Mouse (Mus musculus): ENCODE data around the gene B830017H08Rik. TPM values are rescaled to one million over a fixed set of nuclear protein-coding genes. Genes with fewer than 3 reads are reported as not detected.

The B830017H08Rik gene
- total and polyA plus RNA-seq, 2 experiments from 2014 or later = 7.8 to 13.5 TPM

DNA sequence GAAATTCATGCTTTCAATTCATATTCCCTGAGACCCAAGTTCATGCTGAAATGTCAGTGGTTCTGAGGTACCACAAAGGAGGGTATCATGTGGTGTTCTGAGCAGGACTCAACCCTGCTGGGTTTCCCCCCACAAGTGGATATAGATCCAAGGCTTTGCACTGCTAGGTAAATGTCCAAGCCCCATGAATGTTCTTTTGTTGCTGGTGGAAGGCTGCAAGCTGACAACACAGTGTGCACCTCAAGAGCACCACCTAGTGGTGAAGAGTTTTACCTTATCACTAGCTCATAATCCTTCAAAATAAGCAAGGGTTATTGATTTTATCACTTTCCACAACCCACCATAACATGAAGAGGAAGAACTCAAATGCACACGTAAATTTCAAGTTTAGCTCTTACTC is 16.0 kb downstream of the B830017H08Rik start:
- H3K4me2 ChIP-seq (ENCODE audit: low read depth, low read length, poor library complexity, severe bottlenecking) = no peak overlapping the region
- no peaks in the 10 kb centered on the region for H3K4me1 ChIP-seq (ENCODE audit: insufficient read depth, low read length)
- peak; percentile 93 for TF ChIP-seq CTCF (IDR thresholded peaks at IDR 0.05)
- 24% methylated on average over 1 of the region's 1 CpGs for WGBS
- H3K9ac ChIP-seq (replicated peaks; ENCODE audit: low read length, poor library complexity, severe bottlenecking) = no peak overlapping the region
- peaks cover 70% of the 10 kb centered on the region for H3K36me3 ChIP-seq (ENCODE audit: insufficient read depth, low read length)
- ATAC-seq (ENCODE audit: low FRiP score) (peak; percentile 59; the same call in 1 of the 2 replicates), DNase-seq (ENCODE audit: low spot score) (peak; percentile 88)
- H3K9me3 ChIP-seq (ENCODE audit: low read length) = no peaks in the 10 kb centered on the region
- H3K27me3 ChIP-seq (ENCODE audit: insufficient read depth, low read length) = no peaks in the 10 kb centered on the region
- peak overlapping the region; percentile 19; the same call in 1 of the 2 replicates for H3K27ac ChIP-seq (ENCODE audit: low read depth, low read length)
- H3K4me3 ChIP-seq (ENCODE audit: low read depth, low read length) = no peak overlapping the region

DNA sequence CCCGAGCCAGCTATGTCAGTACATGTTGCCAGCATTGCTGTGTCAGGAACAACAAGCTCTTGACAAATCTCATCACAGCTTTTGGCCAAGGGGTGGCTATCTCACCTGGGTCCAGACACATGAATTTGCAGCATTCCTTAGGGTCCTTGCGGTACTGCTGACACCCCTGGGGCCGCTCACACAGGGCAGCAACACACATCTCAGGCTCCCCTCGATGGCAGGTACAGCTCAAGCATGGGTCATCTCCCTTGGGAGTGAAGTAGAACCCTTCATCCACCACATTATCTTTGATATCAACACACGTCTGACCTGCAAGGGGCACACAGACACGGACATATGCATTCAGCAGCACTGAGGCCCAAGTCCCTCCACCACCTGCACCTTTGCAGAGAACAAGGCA is 16.6 kb downstream of the B830017H08Rik start:
- DNase-seq (ENCODE audit: low spot score) (no peak), ATAC-seq (ENCODE audit: low FRiP score) (no peak)
- H3K9ac ChIP-seq (replicated peaks; ENCODE audit: low read length, poor library complexity, severe bottlenecking) = no peak overlapping the region
- no peak overlapping the region for H3K4me3 ChIP-seq (ENCODE audit: low read depth, low read length)
- no peaks in the 10 kb centered on the region for H3K4me1 ChIP-seq (ENCODE audit: insufficient read depth, low read length)
- H3K4me2 ChIP-seq (ENCODE audit: low read depth, low read length, poor library complexity, severe bottlenecking) = no peak overlapping the region
- 87% methylated on average over 6 of the region's 6 CpGs for WGBS
- no peak for TF ChIP-seq CTCF (IDR thresholded peaks at IDR 0.05)
- no peaks in the 10 kb centered on the region for H3K27me3 ChIP-seq (ENCODE audit: insufficient read depth, low read length)
- no peaks in the 10 kb centered on the region for H3K9me3 ChIP-seq (ENCODE audit: low read length)
- H3K36me3 ChIP-seq (ENCODE audit: insufficient read depth, low read length) = peaks cover 67% of the 10 kb centered on the region
- H3K27ac ChIP-seq (ENCODE audit: low read depth, low read length) = no peak overlapping the region

DNA sequence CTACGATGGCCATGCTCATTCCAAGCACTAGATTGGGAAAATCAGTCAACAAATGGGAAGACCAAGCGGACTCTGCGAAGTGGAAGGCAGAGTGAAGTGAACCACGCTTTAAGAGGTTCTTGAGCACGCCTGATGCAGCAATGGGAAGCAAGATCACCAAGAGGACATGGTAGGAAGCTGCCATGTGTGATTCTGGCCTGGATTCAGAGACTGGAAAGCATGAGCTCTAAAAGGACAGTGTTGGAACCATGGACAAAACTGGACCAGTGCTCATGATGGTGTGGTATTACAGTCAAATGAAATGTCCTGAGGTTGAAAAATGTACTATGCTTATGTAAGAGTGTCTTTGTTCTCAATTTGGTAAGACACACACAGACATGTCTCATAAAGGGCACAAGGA is 18.4 kb downstream of the B830017H08Rik start:
- 98% methylated on average over 5 of the region's 5 CpGs for WGBS

DNA sequence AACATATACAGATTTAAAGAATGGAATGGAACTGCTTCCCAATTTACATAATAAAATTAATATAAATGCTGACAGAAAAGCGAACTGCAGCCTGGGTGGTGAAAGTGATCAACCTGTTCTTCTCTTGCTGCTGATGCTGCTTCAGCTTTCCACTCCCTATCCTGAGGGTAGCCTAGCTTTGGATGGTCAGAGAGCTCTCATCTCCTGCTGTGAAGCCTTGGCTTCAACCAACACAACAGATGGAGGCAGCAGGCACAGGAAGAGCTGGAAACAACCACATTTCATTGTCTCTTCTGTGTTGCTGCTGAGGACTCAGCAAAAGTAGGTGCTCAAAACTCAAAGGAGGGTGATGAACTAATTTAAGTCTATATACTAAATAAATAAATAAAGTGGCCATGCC is 18.9 kb downstream of the B830017H08Rik start:
- WGBS = 97% methylated on average over 1 of the region's 1 CpGs
- no peaks in the 10 kb centered on the region for H3K27me3 ChIP-seq (ENCODE audit: insufficient read depth, low read length)
- ATAC-seq (ENCODE audit: low FRiP score) = no peak

More for the DNA sequence above, 18.4 kb downstream of the B830017H08Rik start:
- TF ChIP-seq CTCF (IDR thresholded peaks at IDR 0.05) = no peak
- H3K4me3 ChIP-seq (ENCODE audit: low read depth, low read length) = no peak overlapping the region
- H3K27ac ChIP-seq (ENCODE audit: low read depth, low read length) = no peak overlapping the region
- no peaks in the 10 kb centered on the region for H3K9me3 ChIP-seq (ENCODE audit: low read length)
- H3K4me2 ChIP-seq (ENCODE audit: low read depth, low read length, poor library complexity, severe bottlenecking) = no peak overlapping the region
- ATAC-seq (ENCODE audit: low FRiP score) = no peak
- peaks cover 62% of the 10 kb centered on the region for H3K36me3 ChIP-seq (ENCODE audit: insufficient read depth, low read length)
- no peaks in the 10 kb centered on the region for H3K27me3 ChIP-seq (ENCODE audit: insufficient read depth, low read length)
- no peak overlapping the region for H3K9ac ChIP-seq (replicated peaks; ENCODE audit: low read length, poor library complexity, severe bottlenecking)
- H3K4me1 ChIP-seq (ENCODE audit: insufficient read depth, low read length) = no peaks in the 10 kb centered on the region
- DNase-seq (ENCODE audit: low spot score) = no peak

DNA sequence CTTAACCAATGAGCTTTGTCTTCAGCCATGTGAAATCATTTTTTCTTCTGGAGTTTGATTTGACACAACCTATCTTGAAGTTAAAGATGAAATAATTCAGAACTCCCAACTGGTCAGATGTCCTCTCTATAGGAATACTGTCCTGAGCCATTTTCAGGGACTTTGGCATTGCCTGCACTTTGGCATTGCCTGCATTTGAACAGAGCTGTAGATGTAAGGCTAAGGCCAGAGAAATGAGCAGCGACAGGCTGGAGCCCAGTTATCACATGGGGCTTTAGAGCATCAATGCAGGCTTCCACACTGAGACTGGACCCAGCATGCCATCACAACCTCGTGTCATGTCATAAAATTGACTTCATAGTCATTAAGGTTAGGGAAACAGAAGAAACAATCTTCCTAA is 20.3 kb downstream of the B830017H08Rik start:
- no peak for TF ChIP-seq CTCF (IDR thresholded peaks at IDR 0.05)
- 95% methylated on average over 2 of the region's 2 CpGs for WGBS
- H3K36me3 ChIP-seq (ENCODE audit: insufficient read depth, low read length) = peaks cover 69% of the 10 kb centered on the region

More for the DNA sequence above, 18.9 kb downstream of the B830017H08Rik start:
- no peaks in the 10 kb centered on the region for H3K4me1 ChIP-seq (ENCODE audit: insufficient read depth, low read length)
- no peak for TF ChIP-seq CTCF (IDR thresholded peaks at IDR 0.05)
- no peak overlapping the region for H3K4me2 ChIP-seq (ENCODE audit: low read depth, low read length, poor library complexity, severe bottlenecking)
- no peaks in the 10 kb centered on the region for H3K9me3 ChIP-seq (ENCODE audit: low read length)
- H3K9ac ChIP-seq (replicated peaks; ENCODE audit: low read length, poor library complexity, severe bottlenecking) = no peak overlapping the region
- peaks cover 62% of the 10 kb centered on the region for H3K36me3 ChIP-seq (ENCODE audit: insufficient read depth, low read length)
- H3K4me3 ChIP-seq (ENCODE audit: low read depth, low read length) = no peak overlapping the region
- no peak overlapping the region for H3K27ac ChIP-seq (ENCODE audit: low read depth, low read length)
- peak; percentile 36 for DNase-seq (ENCODE audit: low spot score)

DNA sequence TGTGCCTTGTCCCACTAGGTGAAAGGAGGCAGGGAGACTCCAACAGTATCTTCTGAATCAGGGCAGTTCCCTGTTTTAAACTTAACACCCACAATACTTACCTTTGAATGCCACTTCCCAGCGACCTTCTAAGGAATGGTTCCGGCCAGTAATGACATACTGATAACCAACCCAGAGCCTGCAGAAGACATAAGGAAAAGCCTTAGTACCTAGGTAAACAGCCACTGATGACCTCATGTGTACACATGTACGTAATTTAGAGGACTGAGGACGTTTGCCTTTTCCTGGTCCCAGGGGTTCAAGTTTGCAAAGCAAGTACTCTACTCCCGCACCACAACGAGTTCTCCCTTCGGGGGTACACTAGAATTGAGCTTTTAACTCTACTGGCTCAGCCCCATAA is 24.2 kb downstream of the B830017H08Rik start:
- 92% methylated on average over 7 of the region's 7 CpGs for whole genome bisulfite sequencing
- TF ChIP-seq CTCF (IDR thresholded peaks at IDR 0.05) = no peak
- Histone ChIP-seq H3K9ac (replicated peaks; ENCODE audit: low read length, poor library complexity, severe bottlenecking) (no peak overlapping the region), H3K27me3 (ENCODE audit: insufficient read depth, low read length) (no peaks in the 10 kb centered on the region), H3K36me3 (ENCODE audit: insufficient read depth, low read length) (peaks cover 53% of the 10 kb centered on the region), H3K4me1 (ENCODE audit: insufficient read depth, low read length) (no peaks in the 10 kb centered on the region), H3K4me2 (ENCODE audit: low read depth, low read length, poor library complexity, severe bottlenecking) (no peak overlapping the region), H3K9me3 (ENCODE audit: low read length) (no peaks in the 10 kb centered on the region), H3K4me3 (ENCODE audit: low read depth, low read length) (no peak overlapping the region), H3K27ac (ENCODE audit: low read depth, low read length) (no peak overlapping the region)
- no peak for DNase-seq (ENCODE audit: low spot score)
- ATAC-seq (ENCODE audit: low FRiP score) = no peak

More for the DNA sequence above, 20.3 kb downstream of the B830017H08Rik start:
- H3K4me2 ChIP-seq (ENCODE audit: low read depth, low read length, poor library complexity, severe bottlenecking) = no peak overlapping the region
- ATAC-seq (ENCODE audit: low FRiP score) (no peak), DNase-seq (ENCODE audit: low spot score) (no peak)
- no peaks in the 10 kb centered on the region for H3K9me3 ChIP-seq (ENCODE audit: low read length)
- H3K4me1 ChIP-seq (ENCODE audit: insufficient read depth, low read length) = no peaks in the 10 kb centered on the region
- H3K27ac ChIP-seq (ENCODE audit: low read depth, low read length) = no peak overlapping the region; the same call in 1 of the 2 replicates
- H3K9ac ChIP-seq (replicated peaks; ENCODE audit: low read length, poor library complexity, severe bottlenecking) = no peak overlapping the region
- H3K4me3 ChIP-seq (ENCODE audit: low read depth, low read length) = no peak overlapping the region
- no peaks in the 10 kb centered on the region for H3K27me3 ChIP-seq (ENCODE audit: insufficient read depth, low read length)

Data from midbrain, postnatal 0 days (tissue).